Mouse (Mus musculus) hindbrain, embryonic 11.5 days (tissue): ENCODE results near the gene B4galt4. TPM values are rescaled to one million over a fixed set of nuclear protein-coding genes. Genes with fewer than 3 reads are reported as not detected.

ENCODE experiments used
- ATAC-seq: fragments of 200-750 bp; cut with Nextera tagmentation; 2 replicates; pipeline ENCODE4 v1.8.0; 2017; ENCODE audit warnings: mild to moderate bottlenecking, moderate TSS enrichment, moderate library complexity; ENCODE audit not compliant: low FRiP score
- DNase-seq: peaks from one replicate; pipeline ENCODE4 v3.0.0-alpha.2; 2015; ENCODE audit warnings: low spot score
- H3K27ac ChIP-seq: fragments of 300-500 bp; sonication (generic); 2 replicates; pipeline ENCODE4 v1.5.1; 2014; ENCODE audit warnings: mild to moderate bottlenecking, low read depth, low read length
- H3K27me3 ChIP-seq: fragments of 300-500 bp; sonication (generic); 2 replicates; pipeline ENCODE4 v1.6.1; 2014; ENCODE audit warnings: mild to moderate bottlenecking, low read length, moderate library complexity, mixed read lengths; ENCODE audit not compliant: control insufficient read depth, insufficient read depth
- H3K36me3 ChIP-seq: fragments of 300-500 bp; sonication (generic); 2 replicates; pipeline ENCODE4 v1.6.1; 2014; ENCODE audit warnings: mild to moderate bottlenecking, low read length, moderate library complexity, mixed read lengths; ENCODE audit not compliant: control insufficient read depth, insufficient read depth
- H3K4me1 ChIP-seq: fragments of 300-500 bp; sonication (generic); replicated peaks from 2 replicates; pipeline ENCODE4 v1.6.1; 2014; ENCODE audit warnings: low read length, mixed read lengths; ENCODE audit not compliant: control insufficient read depth, insufficient read depth
- H3K4me2 ChIP-seq: fragments of 300-500 bp; sonication (generic); replicated peaks from 2 replicates; pipeline ENCODE4 v1.6.1; 2014; ENCODE audit warnings: mild to moderate bottlenecking, low read depth, low read length
- H3K4me3 ChIP-seq: fragments of 300-500 bp; sonication (generic); 2 replicates; pipeline ENCODE4 v1.5.1; 2014; ENCODE audit warnings: low read depth, low read length
- H3K9ac ChIP-seq: fragments of 300-500 bp; sonication (generic); 2 replicates; pipeline ENCODE4 v1.6.1; 2014; ENCODE audit warnings: low read depth, low read length
- H3K9me3 ChIP-seq: fragments of 300-500 bp; sonication (generic); 2 replicates; pipeline ENCODE4 v1.6.1; 2016; ENCODE audit warnings: low read length; ENCODE audit not compliant: control insufficient read depth
- WGBS: fragments of 180-500 bp; shearing (Covaris S2); extraction: QIAGEN DNeasy Blood & Tissue Kit; methylation state at CpG from one replicate; pipeline ENCODE4 v1.1.7; 2014; 5-methylcytosine and 5-hydroxymethylcytosine counted together
- polyA plus RNA-seq: library from polyadenylated mRNA; unstranded; fragments of >200 nt; fragmentation: Nextera tagmentation; extraction: Ambion mirVana; gene quantifications from 2 replicates; pipeline ENCODE4 v1.2.1, GENCODE M21; 2014

Gene B4galt4
- polyA plus RNA-seq, 1 experiment from 2014 or later: 31.1 TPM

DNA sequence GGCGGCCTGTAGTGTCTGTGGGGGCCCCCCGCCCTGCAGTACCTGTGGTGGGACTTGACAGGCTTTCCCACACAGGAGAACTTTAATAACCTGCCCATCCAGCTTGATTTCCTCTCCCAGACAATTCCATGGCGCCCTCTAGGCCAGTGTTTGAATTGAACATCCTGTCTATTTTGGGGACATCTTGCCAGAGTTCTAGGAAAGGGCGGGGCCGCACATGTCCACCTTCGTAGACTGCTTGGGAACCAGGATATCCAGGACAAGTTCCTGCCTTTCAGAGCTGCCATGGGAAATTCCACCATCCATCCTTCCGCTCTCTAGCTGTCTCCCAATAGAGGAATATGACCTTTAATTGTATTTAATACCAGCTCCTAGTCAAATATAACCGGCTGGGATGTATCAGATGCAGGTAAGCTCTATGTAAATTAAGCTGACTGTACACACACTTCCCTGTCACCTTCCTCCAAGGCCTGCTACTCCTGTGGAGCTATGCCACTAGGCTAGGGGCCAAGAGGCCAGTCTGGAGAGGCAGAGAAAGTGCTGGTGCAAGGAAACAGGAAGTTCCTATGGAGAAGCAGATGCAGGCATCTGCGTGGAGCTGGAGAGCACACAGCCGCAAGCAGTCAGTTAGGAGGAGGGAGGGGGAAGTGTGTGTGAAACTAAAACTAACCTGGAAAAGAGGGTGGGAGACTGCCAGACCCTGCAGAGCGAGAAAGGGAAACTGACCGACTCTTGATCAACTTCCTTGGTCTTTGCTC is 16.2 kb downstream of the B4galt4 start:
- Histone ChIP-seq H3K36me3 (no peaks in the 10 kb centered on the region), H3K4me2 (no peak overlapping the region), H3K27me3 (no peaks in the 10 kb centered on the region), H3K4me1 (no peaks in the 10 kb centered on the region), H3K9me3 (no peaks in the 10 kb centered on the region), H3K4me3 (no peak overlapping the region), H3K9ac (no peak overlapping the region), H3K27ac (no peak overlapping the region)
- no peak for DNase-seq
- ATAC-seq: no peak
- WGBS: 82% methylated on average over 12 of the region's 12 CpGs

DNA sequence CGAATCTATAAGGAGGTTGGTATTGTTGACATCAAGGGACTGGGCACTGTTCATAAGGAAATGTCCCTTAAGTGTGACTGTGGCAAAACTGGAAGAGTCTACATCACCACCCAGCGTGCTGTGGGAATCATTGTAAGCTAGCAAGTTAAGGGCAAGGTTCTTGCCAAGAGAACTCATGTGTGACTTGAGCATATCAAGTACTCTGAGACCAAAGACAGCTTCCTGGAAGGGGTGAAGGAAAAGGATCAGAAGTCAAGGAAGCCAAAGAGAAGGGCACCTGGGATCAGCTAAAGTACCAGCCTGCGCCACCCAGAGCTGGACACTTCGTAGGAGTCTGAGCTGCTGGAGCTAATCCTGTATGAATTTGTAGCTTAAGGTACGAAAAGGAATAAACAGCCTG is 18.2 kb downstream of the B4galt4 start:
- Histone ChIP-seq H3K9me3 (no peaks in the 10 kb centered on the region), H3K4me3 (no peak overlapping the region), H3K4me2 (no peak overlapping the region), H3K9ac (no peak overlapping the region), H3K27me3 (no peaks in the 10 kb centered on the region), H3K4me1 (no peaks in the 10 kb centered on the region), H3K27ac (no peak overlapping the region), H3K36me3 (no peaks in the 10 kb centered on the region)
- DNase-seq (no peak), ATAC-seq (no peak)
- WGBS: 96% methylated on average over 5 of the region's 5 CpGs

DNA sequence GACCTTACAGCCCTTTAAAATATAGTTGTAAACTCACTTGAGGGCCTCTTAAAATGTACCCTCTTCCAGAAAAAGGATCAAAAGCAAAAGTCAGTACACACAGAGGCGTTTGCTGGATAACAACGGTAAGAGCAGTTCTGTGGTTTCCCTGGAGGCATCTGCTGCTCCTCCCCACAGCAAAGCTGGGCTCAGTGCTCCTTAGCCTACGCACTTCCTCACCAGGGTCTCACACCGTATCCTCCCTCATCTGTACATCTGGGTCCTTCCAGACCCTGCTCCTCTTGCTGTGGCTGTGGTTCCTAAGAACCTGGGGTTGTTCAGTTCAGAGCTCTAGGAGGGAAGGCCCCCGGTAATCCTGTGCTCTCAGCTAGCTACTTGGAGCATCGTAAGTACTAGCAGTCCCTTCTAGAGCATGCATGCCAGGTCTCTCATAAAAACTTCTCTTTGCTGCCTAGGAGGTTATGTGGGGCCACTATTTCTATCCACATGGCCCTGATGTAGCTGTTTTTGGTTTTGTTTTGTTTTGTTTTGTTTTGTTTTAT is 18.8 kb downstream of the B4galt4 start:
- Histone ChIP-seq H3K4me2 (no peak overlapping the region), H3K4me3 (no peak overlapping the region), H3K9ac (no peak overlapping the region), H3K4me1 (no peaks in the 10 kb centered on the region), H3K9me3 (no peaks in the 10 kb centered on the region), H3K27ac (no peak overlapping the region), H3K36me3 (no peaks in the 10 kb centered on the region), H3K27me3 (no peaks in the 10 kb centered on the region)
- ATAC-seq: no peak
- 92% methylated on average over 6 of the region's 6 CpGs for WGBS
- no peak for DNase-seq

DNA sequence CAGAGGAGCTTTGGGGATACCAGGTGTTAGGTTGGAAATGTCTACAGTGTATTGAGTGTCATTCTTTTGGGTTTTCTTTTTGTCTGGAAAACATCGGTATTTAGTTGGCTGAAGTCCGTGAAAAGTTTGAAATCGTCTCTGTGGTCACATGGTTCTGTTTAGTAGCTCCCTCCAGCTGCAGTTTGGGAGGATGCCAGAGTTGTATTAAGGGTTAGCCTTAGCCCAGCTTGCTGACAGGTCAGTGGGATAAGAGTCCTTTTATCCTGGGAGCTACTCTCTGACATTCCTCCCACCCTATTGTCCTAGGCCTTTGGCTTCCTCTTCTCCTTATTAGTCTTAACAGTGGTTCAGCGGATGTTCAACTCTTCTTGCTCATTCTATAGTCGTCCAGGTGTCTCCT is 19.9 kb downstream of the B4galt4 start:
- Histone ChIP-seq H3K27me3 (no peaks in the 10 kb centered on the region), H3K4me3 (no peak overlapping the region), H3K9ac (no peak overlapping the region), H3K4me2 (no peak overlapping the region), H3K4me1 (no peaks in the 10 kb centered on the region), H3K36me3 (no peaks in the 10 kb centered on the region), H3K27ac (no peak overlapping the region), H3K9me3 (no peaks in the 10 kb centered on the region)
- DNase-seq: no peak
- WGBS: 93% methylated on average over 5 of the region's 5 CpGs
- no peak for ATAC-seq

DNA sequence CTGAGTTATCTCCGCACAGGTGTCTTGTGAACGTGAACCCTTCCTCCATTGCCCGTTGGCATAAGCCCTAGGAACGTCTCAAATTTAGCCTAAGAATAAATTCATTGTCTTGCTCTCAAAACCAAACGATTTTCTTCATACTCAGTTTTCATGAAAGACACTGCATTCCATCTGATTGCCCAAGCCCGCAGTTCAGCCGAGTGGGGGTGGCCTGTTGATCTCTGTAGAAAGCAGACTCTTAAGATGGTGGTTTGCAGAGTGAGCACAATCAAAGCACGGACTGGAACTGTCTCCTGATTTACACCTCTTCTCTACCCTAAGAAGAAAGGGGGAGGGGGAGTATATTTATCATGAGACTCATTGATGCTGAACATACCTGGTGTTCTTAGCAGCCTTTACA is 20.3 kb downstream of the B4galt4 start:
- H3K4me1 ChIP-seq: no peaks in the 10 kb centered on the region
- H3K9me3 ChIP-seq: no peaks in the 10 kb centered on the region
- no peak overlapping the region for H3K4me3 ChIP-seq
- H3K36me3 ChIP-seq: no peaks in the 10 kb centered on the region
- no peak overlapping the region for H3K4me2 ChIP-seq
- 87% methylated on average over 8 of the region's 8 CpGs for WGBS
- no peak overlapping the region for H3K9ac ChIP-seq
- ATAC-seq (no peak), DNase-seq (no peak)
- no peak overlapping the region for H3K27ac ChIP-seq
- no peaks in the 10 kb centered on the region for H3K27me3 ChIP-seq

DNA sequence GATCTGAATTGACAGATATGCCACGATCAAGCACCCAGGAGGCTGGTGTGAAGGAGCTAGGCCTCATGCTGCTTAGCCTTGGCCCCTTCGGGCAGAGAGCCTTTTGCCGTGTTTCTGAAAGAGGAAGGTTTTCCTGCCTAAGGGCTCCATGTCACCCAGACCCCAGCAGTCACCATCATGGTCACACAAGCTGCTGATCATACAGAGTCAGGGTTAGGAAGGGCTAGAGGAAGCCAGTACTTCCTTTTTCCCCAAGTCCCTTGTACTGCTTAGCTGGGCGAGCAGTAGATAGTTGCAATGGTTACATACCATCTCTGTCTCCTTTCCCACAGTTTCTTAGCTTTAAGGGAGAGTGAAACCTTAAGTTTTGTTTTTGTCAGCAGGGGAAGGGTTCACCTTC is 21.4 kb downstream of the B4galt4 start:
- Histone ChIP-seq H3K9me3 (no peaks in the 10 kb centered on the region), H3K4me2 (no peak overlapping the region), H3K4me3 (no peak overlapping the region), H3K9ac (no peak overlapping the region), H3K27me3 (no peaks in the 10 kb centered on the region), H3K4me1 (no peaks in the 10 kb centered on the region), H3K36me3 (no peaks in the 10 kb centered on the region), H3K27ac (no peak overlapping the region)
- no peak for ATAC-seq
- 88% methylated on average over 4 of the region's 4 CpGs for WGBS
- DNase-seq: no peak

DNA sequence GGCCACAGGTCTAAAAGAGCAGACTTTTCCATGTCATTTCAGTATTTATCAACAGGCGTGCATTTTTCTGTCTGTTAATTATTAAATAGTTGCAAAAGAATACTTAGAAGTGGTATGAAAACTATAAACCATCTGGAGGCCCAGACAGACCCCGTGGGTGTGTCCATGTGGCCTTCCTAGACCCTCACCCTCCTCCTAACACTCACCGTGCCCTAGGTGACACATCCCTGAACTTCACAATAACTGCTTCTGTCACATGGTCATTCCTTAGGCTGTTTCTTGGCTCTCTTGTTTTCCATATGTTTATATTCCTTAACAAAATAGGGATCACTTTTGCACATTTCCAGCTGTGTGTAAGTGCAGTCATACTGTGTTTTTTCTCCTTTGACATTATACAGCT is 24.6 kb downstream of the B4galt4 start:
- no peaks in the 10 kb centered on the region for H3K27me3 ChIP-seq

DNA sequence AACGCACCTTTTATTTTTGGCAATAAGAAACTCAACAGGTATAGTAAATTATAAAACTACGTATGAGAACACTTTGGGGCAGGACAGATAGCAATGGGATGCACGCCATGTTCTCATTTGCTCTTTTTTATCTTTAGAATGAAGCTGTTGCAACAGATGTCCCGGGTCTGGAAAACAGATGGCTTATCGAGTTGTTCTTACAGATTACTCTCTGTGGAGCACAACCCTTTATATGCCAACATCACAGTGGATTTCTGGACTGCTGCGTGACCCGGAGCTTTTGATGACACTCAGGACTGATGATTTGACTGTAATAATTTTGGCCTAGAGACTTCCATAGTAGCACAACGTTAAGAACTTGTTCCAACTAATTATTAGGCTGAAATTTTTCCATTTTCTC is 25.7 kb downstream of the B4galt4 start:
- DNase-seq (no peak), ATAC-seq (no peak)
- no peak overlapping the region for H3K4me2 ChIP-seq
- no peak overlapping the region for H3K9ac ChIP-seq
- H3K36me3 ChIP-seq: no peaks in the 10 kb centered on the region
- H3K4me1 ChIP-seq: no peaks in the 10 kb centered on the region
- no peaks in the 10 kb centered on the region for H3K9me3 ChIP-seq
- H3K27me3 ChIP-seq: no peaks in the 10 kb centered on the region
- H3K27ac ChIP-seq: no peak overlapping the region
- 85% methylated on average over 8 of the region's 8 CpGs for WGBS
- no peak overlapping the region for H3K4me3 ChIP-seq

More for the DNA sequence above, 24.6 kb downstream of the B4galt4 start:
- WGBS: 73% methylated on average over 3 of the region's 3 CpGs
- H3K27ac ChIP-seq: no peak overlapping the region
- no peaks in the 10 kb centered on the region for H3K36me3 ChIP-seq
- no peak overlapping the region for H3K4me2 ChIP-seq
- no peak for DNase-seq
- no peak overlapping the region for H3K4me3 ChIP-seq
- H3K9me3 ChIP-seq: no peaks in the 10 kb centered on the region
- no peaks in the 10 kb centered on the region for H3K4me1 ChIP-seq
- no peak for ATAC-seq
- H3K9ac ChIP-seq: no peak overlapping the region

DNA sequence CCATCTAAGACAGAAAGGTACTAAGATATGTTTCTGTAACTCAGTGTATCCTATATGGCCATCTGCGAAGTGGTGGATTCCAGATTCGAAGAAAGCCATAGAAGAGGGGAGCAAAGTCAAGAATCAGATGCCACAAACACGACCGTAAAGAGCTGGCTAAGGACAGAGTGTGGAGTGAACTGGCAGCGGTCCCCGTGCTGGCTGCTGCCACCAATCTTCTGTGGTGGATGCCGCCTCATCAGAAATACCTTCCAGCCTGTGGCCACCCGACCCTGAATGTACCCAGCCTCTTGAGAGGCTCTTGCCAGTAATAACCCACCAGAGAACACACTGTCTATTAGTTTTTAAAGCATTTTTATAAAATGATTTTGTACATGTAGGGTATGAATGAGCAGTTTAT is 26.3 kb downstream of the B4galt4 start:
- H3K9ac ChIP-seq: no peak overlapping the region
- H3K9me3 ChIP-seq: no peaks in the 10 kb centered on the region
- H3K36me3 ChIP-seq: no peaks in the 10 kb centered on the region
- no peak overlapping the region for H3K4me2 ChIP-seq
- ATAC-seq (no peak), DNase-seq (no peak)
- H3K4me3 ChIP-seq: no peak overlapping the region
- H3K27ac ChIP-seq: no peak overlapping the region
- H3K27me3 ChIP-seq: no peaks in the 10 kb centered on the region
- no peaks in the 10 kb centered on the region for H3K4me1 ChIP-seq
- 92% methylated on average over 8 of the region's 8 CpGs for WGBS
